Mouse (Mus musculus) testis, postnatal 10 days (tissue): ENCODE measurements around the gene Slc6a11.

ENCODE experiments used
- DNase-seq: peaks from one replicate; pipeline ENCODE4 v3.0.0; 2021; ENCODE audit warnings: low spot score

The Slc6a11 gene

DNA sequence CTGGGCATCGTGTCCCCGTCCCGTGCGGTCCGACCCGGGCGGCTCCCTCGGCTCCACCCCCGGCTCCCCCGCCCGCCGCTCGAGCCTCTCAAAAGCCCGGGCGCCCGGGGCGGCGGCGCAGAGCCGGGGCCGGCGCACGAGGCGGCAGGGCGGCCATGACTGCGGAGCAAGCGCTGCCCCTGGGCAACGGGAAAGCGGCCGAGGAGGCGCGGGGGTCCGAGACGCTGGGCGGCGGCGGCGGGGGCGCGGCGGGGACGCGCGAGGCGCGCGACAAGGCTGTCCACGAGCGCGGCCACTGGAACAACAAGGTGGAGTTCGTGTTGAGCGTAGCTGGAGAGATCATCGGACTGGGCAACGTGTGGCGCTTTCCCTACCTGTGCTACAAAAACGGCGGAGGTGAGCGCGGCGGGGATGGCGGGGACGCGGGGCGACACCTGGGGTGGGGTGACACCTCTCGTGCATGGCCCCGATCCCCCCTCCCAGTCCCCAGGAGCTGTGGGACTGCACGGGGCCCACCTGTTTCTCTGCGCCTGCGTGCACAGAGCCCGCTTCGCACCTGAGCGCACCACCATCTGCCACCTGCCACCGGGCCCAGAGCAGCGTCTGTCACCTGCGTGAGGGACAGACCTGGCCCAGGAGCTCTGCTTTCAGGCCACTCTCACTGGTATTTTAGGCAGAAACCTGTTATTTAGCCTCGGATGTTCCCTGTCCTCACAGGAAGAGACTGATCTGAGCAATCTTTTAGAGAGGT, at the start of gene Slc6a11:
TSS of gene Slc6a11 (plus strand) at position 120 of the 751 bp plus-strand sequence.
- DNase-seq = peak; percentile 44

DNA sequence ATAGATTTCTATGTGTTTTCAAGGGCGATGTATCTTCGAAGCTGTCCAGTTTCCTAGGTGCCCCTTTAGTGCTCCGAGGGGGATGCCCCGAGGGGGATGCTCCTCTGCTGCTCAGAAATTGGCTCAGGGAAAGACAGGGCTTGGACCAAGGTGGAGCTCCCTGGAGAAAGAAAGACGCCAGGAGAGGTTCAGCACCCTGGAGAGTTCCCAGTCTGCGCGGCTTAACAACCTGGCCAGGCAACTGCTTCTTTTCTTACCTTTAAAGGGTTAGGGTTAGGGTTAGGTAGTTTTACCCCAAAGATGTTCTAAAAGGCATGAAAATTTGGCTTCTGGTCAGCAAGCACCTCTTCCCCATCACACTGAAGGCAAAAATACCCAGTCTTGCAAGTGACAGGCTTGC, 43.9 kb upstream of the Slc6a11 start:
- peak; percentile 69 for DNase-seq

GRCm38 (mm10) chr6:114089626-114090025, 41.4 kb upstream of the Slc6a11 start:
- DNase-seq = peak; percentile 79

GRCm38 (mm10) chr6:114092216-114092615, 38.8 kb upstream of the Slc6a11 start:
- DNase-seq = no peak

DNA sequence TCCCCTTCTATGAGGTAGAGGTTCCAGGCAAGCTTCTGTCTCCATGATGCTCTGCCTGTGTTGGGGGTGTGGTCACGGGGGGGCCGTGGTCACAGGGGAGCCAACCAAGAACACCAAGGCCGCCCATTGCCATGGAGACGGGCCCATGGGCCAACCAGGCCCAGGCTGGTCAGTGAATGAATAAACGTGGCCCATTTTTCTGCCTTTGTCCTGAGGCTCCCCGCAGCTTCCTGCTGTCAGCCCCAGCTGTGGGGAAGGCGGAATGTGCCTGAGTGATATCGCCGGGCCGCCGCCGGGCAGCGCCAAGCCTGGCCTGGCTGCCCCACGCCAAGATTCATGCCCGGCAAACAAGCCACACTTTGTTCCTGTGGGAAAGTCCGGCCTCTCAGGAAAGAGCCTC, 36.8 kb upstream of the Slc6a11 start:
- DNase-seq = no peak

DNA sequence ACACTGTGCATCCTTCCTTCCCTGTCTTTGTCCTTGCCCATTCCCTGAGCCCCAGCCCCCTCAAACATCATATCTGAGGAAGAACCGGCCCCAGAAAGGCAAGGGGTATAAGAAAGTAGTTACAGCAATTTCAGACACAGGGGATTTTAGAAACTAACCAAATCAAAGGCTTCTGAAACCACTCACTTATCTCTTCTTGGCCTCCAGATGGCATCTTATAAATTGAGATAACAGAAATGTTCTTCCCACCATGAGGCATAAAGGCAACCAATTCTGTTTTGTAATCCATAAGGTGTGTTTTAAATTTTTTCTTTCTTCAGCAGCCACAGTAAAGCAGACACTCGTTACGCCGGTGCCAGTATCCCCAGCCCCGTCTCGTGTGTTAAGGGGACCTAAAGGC, 34.5 kb upstream of the Slc6a11 start:
- DNase-seq = no peak

DNA sequence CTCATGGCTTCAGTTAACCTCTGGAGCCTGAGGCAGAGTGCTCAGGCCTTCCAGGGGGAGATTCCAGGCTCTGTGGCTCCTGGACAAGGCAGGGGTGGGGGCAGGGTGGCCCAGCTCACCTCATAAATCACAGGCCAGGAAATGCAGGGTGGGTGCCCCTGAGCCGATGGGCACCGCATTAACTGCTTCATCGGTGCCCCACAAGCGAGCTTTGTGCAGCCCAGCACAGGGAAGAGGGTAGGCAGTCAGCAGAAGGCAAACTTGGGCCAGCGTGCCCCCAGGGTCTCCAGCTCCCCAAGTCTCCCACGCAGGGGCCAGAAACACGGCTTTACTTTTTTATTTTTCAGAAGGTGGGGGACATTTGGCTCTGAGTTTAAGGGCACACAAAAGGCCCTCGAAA, 29.1 kb upstream of the Slc6a11 start:
- DNase-seq = no peak

GRCm38 (mm10) chr6:114119507-114119906, 11.5 kb upstream of the Slc6a11 start:
- DNase-seq = no peak

- DNase-seq = no peak
Measured at GRCm38 (mm10) chr6:114125530-114125929, 5.5 kb upstream of the Slc6a11 start.

- no peak for DNase-seq
Measured at GRCm38 (mm10) chr6:114132472-114132871, 1.4 kb downstream of the Slc6a11 start.

DNA sequence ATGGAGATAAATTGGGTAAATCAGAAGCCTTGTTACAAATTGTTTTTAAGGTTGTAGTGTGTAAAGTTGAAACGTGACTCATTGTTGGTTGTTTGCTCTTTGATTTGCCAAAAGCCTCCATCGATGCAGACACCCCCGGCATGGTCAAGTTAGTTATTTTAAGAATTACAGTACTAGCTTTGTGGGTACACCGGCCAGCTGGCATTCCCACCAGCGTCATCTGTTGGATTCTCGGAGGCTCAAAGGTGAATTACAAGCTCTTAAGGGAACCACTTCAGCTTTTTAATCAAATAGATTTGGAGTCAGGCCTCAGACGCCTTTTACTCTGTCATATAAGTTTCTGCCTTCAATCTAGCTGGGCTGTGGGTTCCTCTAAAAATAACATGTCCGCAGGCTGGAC, 1.9 kb downstream of the Slc6a11 start:
- DNase-seq = no peak

GRCm38 (mm10) chr6:114138970-114139369, 7.9 kb downstream of the Slc6a11 start:
- no peak for DNase-seq

DNA sequence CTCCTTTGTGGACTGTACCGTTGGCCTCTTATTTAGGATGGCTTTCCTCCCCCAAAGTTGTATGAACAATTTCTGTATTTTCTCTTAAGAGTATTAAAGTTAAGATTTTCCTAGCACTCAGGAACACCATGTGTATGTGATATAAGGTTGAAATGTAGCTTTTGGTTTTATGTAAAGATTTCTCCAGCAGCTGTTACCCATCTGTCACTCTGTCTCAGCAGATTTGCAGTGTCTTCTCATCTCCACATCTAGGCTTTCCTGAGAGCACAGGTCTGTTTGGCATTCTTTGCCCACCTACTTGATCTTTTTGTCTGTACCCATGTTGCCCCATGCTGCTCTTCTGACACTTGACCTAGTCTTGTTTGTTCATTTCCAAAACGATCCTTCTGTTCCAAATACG, 10.4 kb downstream of the Slc6a11 start:
- DNase-seq = no peak

GRCm38 (mm10) chr6:114142480-114142879, 11.4 kb downstream of the Slc6a11 start:
- no peak for DNase-seq

- DNase-seq = no peak
Measured at GRCm38 (mm10) chr6:114143544-114143943, 12.5 kb downstream of the Slc6a11 start.

DNA sequence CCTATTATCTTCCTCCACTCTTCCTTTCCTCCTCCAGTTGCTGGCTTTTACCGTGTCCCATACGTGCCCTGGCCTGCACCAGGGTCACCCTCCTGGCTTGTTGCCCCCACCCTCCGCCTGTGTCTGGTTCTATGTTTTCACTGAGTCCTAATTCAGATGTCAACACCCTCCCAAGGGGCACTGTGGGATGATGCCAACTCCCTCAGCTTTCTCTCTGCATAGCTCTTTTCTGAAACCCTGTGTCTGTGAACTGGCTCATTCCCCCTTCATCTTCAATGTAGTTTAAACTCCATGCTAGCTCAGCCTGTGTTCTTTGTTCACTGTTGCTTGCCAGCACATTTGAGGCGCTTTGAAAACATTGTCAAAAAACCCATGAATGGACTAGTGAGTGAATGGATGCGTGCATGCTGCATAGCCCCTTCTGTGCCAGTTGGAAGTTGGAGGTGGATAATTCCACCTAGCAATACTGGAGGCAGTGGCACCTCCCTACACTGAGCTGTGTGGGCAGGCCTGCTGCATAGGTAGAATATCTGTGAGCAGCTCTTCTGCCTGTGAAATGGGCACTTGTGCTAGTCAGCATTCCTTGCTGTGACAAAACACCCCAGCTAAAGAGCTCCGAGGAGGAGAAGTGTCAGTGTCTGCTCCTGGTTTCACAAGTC, 13.5 kb downstream of the Slc6a11 start:
- DNase-seq = no peak

DNA sequence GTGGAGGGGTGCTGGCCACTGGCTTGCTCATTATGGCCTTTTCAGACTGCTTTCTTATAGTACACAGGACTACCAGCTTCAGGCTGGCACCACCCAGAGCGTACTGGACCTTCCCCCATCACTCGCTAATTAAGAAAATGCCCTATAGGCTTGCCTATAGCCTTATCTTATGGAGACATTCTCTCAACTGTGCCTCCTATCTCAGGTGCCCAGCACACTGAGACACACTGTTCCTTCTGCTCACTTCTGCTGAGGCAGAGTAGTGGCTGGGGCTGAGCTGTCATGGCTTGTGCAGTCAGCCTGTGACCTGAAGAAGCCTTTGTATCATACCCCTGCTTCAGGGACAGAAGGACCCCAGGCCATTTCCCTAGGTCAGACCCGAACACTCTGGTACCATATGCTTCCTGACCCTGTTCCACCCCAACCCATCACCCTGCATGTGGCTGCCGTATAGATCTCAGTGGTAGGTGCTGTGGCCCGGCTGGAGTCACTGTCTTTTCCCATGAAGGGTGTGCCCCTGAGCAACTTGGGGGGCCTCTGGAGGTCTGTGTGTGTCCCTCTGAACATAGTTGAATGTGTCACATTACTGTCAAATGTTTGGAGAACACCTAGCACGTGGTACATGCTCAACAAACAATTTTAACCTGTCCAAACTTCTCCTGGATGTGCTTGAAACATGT, 14.7 kb downstream of the Slc6a11 start:
- DNase-seq = no peak

DNA sequence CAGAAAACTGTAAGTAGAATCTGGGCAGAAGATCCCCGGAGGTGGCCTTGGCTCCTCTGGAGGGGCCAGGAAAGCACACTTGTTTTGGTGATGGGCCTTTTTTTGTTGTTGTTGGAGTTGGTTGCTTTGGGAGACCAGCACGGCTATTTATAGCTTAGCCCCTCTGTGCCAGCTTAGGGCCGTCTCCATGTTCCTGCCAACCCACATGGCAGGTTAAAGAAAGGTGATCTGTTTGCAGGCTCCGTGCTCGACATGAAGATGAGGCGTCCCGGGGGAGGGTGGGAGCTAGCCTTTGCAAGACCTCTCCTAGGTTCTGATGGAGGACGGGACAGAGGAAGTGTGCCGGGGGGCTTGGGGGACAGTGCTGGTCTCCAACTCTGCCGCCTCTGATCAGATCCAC, 24.7 kb downstream of the Slc6a11 start:
- no peak for DNase-seq

DNA sequence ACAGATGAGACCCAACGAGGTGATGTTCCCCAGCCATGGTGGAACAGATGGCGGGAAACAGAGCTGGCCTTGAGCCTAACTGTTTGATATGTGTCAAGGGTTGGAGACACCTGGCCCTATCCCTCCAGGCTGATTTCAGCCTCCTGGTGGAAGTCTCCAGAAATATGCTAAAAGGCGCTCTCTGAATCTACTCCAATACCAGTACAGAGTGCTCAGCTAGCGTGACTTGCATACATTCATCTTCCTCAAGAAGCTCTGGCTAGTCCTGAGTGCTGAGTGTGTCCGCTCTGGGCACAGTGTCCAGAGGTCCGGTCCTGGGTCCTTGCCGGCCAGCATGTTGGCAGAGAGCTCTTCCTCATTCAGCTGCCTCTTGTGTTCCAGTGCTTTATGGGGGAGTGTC, 27.8 kb downstream of the Slc6a11 start:
- DNase-seq = no peak

DNA sequence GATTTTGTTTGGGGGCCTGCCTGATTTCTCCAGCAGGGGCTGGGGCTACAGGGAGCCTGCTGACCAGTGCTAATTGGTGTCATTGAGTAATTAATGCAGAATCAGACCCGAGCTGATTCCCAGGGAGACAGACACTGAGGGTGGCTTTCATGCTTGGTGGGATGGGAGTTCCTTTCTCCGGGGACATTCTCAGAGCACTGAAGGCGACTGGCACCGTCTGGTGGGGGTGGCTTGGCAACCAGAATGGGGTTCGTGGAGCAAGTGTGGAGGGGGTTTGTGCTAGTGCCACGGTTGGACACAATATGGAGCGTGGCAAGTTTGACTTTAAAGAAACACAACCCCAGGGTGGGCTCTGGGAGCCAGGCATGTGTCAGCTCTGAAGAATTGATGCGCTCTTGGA, 29.7 kb downstream of the Slc6a11 start:
- DNase-seq = no peak

- DNase-seq = no peak
Measured at GRCm38 (mm10) chr6:114174052-114174397, 43.0 kb downstream of the Slc6a11 start.

GRCm38 (mm10) chr6:114174398-114175140, 43.5 kb downstream of the Slc6a11 start:
- no peak for DNase-seq

- no peak for DNase-seq
Measured at GRCm38 (mm10) chr6:114178141-114178540, 47.1 kb downstream of the Slc6a11 start.
